Mouse (Mus musculus) erythroblast, embryonic 14.5 days (primary cell): ENCODE data around the gene Rad51d.

Source experiments
- GATA1 ChIP-seq: IDR thresholded peaks from 2 replicates; pipeline ENCODE4 v1.6.1; 2012; ENCODE audit warnings: low read length, inconsistent platforms, mixed read lengths
- TAL1 ChIP-seq: IDR thresholded peaks from 3 replicates; pipeline ENCODE4 v1.6.1; 2012; ENCODE audit warnings: low read length, inconsistent platforms, mixed read lengths

GRCm38 (mm10) chr11:82875631-82876030 is 14.8 kb downstream of the Rad51d start:
- TF ChIP-seq GATA1 (no peak), TAL1 (no peak)
